Mouse (Mus musculus): ENCODE data around the gene Ttc8. TPM values are rescaled to one million over a fixed set of nuclear protein-coding genes. Genes with fewer than 3 reads are reported as not detected.

Gene Ttc8
- polyA plus RNA-seq (2012; rRNA removed): 3.8 and 5.7 TPM in 2 replicates

GRCm38 (mm10) chr12:98920194-98920991, at the start of gene Ttc8:
Gene Ttc8 (plus strand): TSS chr12:98920574.

GRCm38 (mm10) chr12:98900881-98901801, 19.2 kb upstream of the Ttc8 start, which contains the start of gene Eml5:
Gene Eml5 (minus strand): TSS chr12:98901484.

Other genes starting within 250 kb of the Ttc8 start
- gene Ptpn21, start 183.2 kb upstream of the Ttc8 start, polyA plus RNA-seq (2012; rRNA removed): 10.9 and 11.9 TPM in 2 replicates
- 6.8 and 8.8 TPM in 2 replicates for gene Zc3h14, start 173.6 kb upstream of the Ttc8 start, polyA plus RNA-seq (2012; rRNA removed)
- gene Eml5, start 19.1 kb upstream of the Ttc8 start, polyA plus RNA-seq (2012; rRNA removed): 0.66 and 0.71 TPM in 2 replicates

All from stomach, adult 2 months (tissue).